10 mouse cellular contexts compared by ENCODE assay signal in the genomic region with DNA sequence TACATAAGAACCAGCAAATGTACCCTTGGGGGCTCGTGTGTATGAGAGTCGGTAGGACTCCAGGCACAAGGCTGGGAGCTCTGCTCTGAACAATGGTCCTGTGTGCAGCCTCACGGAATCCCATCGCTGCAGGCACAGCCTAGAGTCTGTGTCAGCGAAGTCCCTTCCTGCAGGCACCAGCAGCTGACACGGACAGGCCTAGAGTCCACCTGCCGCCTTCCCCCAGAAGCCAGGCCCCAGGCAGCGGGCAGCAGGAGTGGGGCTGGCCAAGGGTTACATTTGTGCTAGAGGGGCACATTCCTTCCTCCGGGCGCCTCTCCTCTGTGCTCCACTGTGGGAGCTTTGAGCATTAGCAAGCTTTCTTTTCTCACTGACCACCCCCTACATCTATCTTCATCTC. TPM values are rescaled to one million over a fixed set of nuclear protein-coding genes. Genes with fewer than 3 reads are reported as not detected.
DNase-seq lines count a peak whose midpoint lies in the region; ATAC-seq and TF ChIP-seq lines count a peak whose summit lies in the region.
"Had no signal": no experiment of that assay in that cellular context is flagged by ENCODE, and none has a peak within 500 bp of the region (broad histone marks: within the 10 kb centered on the region; RNA-seq: fewer than 3 reads in every experiment).

No protein-coding gene starts in this region.

- no peak overlapping the region for H3K9ac ChIP-seq in lung, embryonic 14.5 days
- H3K9ac ChIP-seq in midbrain, embryonic 11.5 days (ENCODE audit: low read length), result peak overlapping the region; percentile 48
- H3K9ac ChIP-seq: limb, embryonic 12.5 days had no signal

- WGBS in lung, embryonic 14.5 days, result 40% methylated on average over 10 of the region's 10 CpGs
- WGBS in lung, adult 2 months, result 55% methylated on average over 10 of the region's 10 CpGs
- WGBS in midbrain, embryonic 11.5 days, result 23% methylated on average over 10 of the region's 10 CpGs

- no peak overlapping the region for H3K4me3 ChIP-seq in lung, embryonic 14.5 days (ENCODE audit: low read depth, low read length)
- H3K4me3 ChIP-seq in lung, adult 2 months (replicated peaks; ENCODE audit: extremely low read depth, low read depth, low read length), result no peak overlapping the region
- H3K4me3 ChIP-seq in midbrain, embryonic 11.5 days (ENCODE audit: low read depth, low read length), result 0 out of 2 replicates have a peak overlapping the region, but pooled peaks have one; percentile 9
- H3K4me3 ChIP-seq: limb, embryonic 12.5 days had no signal

- no peaks in the 10 kb centered on the region for H3K4me1 ChIP-seq in lung, embryonic 14.5 days (ENCODE audit: insufficient read depth)
- H3K4me1 ChIP-seq in lung, adult 2 months (ENCODE audit: control insufficient read depth, insufficient read depth, low read length), result no peaks in the 10 kb centered on the region
- peaks cover 48% of the 10 kb centered on the region for H3K4me1 ChIP-seq in midbrain, embryonic 11.5 days (ENCODE audit: control insufficient read depth, insufficient read depth, low read length)

- no peak for ATAC-seq in lung, embryonic 14.5 days (ENCODE audit: insufficient read depth)
- peak; percentile 22; the same call in 1 of the 2 replicates for ATAC-seq in midbrain, embryonic 11.5 days (ENCODE audit: low FRiP score)
- ATAC-seq: CD4-positive, CD25-positive, alpha-beta regulatory T cell, adult 4 months had no signal

- H3K27ac ChIP-seq in lung, embryonic 14.5 days (ENCODE audit: low read depth), result no peak overlapping the region
- H3K27ac ChIP-seq in midbrain, embryonic 11.5 days (ENCODE audit: low read depth, low read length), result peak overlapping the region; percentile 59; the same call in 1 of the 2 replicates
- H3K27ac ChIP-seq: limb, embryonic 12.5 days had no signal

- no peaks in the 10 kb centered on the region for H3K36me3 ChIP-seq in lung, embryonic 14.5 days (ENCODE audit: insufficient read depth)
- H3K36me3 ChIP-seq in midbrain, embryonic 11.5 days (ENCODE audit: control insufficient read depth, insufficient read depth, low read length), result no peaks in the 10 kb centered on the region
- H3K36me3 ChIP-seq: limb, embryonic 12.5 days had no signal

- H3K27me3 ChIP-seq in lung, embryonic 14.5 days (ENCODE audit: insufficient read depth, low read length), result peaks cover 38% of the 10 kb centered on the region
- peaks cover 8% of the 10 kb centered on the region for H3K27me3 ChIP-seq in midbrain, embryonic 11.5 days (ENCODE audit: control insufficient read depth, insufficient read depth, low read length)

- TF ChIP-seq POLR2A in lung, adult 2 months (IDR thresholded peaks at IDR 0.05; ENCODE audit: borderline replicate concordance, extremely low read depth, low read depth, low read length), result no peak

- 0 out of 2 replicates have a peak, but pooled peaks have one; percentile 1 for TF ChIP-seq CTCF in lung, embryonic 14.5 days (IDR thresholded peaks at IDR 0.05; ENCODE audit: low read depth)
- TF ChIP-seq CTCF in lung, adult 2 months (IDR thresholded peaks at IDR 0.05; ENCODE audit: insufficient read depth, low read length), result no peak

- no peak for DNase-seq in lung, embryonic 14.5 days
- no peak for DNase-seq in lung, adult 2 months
- DNase-seq in kidney, adult 8-10 months, result peak; percentile 43 to 58
- DNase-seq in midbrain, embryonic 11.5 days (ENCODE audit: low spot score, missing footprints), result no peak
- DNase-seq in adrenal gland, postnatal 14 days, result no peak
- DNase-seq in adrenal gland, adult 2 months, result no peak
- no peak for DNase-seq in right cerebral cortex, adult 18-20 months
- no peak for DNase-seq in layer of hippocampus, adult 9-11 months

- H3K9me3 ChIP-seq in lung, embryonic 14.5 days (ENCODE audit: low read depth, low read length), result no peaks in the 10 kb centered on the region
- H3K9me3 ChIP-seq in midbrain, embryonic 11.5 days (ENCODE audit: control insufficient read depth, low read length), result no peaks in the 10 kb centered on the region
- H3K9me3 ChIP-seq: limb, embryonic 12.5 days had no signal

- H3K4me2 ChIP-seq in lung, embryonic 14.5 days, result no peak overlapping the region
- peak overlapping the region; percentile 24 for H3K4me2 ChIP-seq in midbrain, embryonic 11.5 days
- H3K4me2 ChIP-seq: limb, embryonic 12.5 days had no signal

RNA-seq across cellular contexts. Expression of gene Shisal1, which starts 3.3 kb away (rescaled TPM):
- 1.1 and 1.9 TPM in 2 replicates for polyA plus RNA-seq in lung, embryonic 14.5 days (2014; fragmentation: Nextera tagmentation; extraction: Ambion mirVana)
- 6.2 and 9.4 TPM in 2 replicates for polyA plus RNA-seq in lung, adult 2 months (2012; rRNA removed)
- polyA plus RNA-seq in midbrain, embryonic 11.5 days (2014; fragmentation: Nextera tagmentation; extraction: Ambion mirVana), result 7.8 and 8.3 TPM in 2 replicates
- 1.8 and 2.6 TPM in 2 replicates for total RNA-seq in adrenal gland, postnatal 14 days (2021)
- total RNA-seq in adrenal gland, adult 2 months (2021), result 1 to 10 TPM; 1.0 to 2.8 TPM
- polyA plus RNA-seq in adrenal gland, adult 2 months (2012; rRNA removed), result 1.8 and 1.9 TPM in 2 replicates
- polyA plus RNA-seq: CD4-positive, CD25-positive, alpha-beta regulatory T cell, adult 4 months had no signal

Comparison
In these comparisons a context has a peak if more than half of its experiments do, and no peak if none do; other contexts are left out.
1. DNase-seq: peak in kidney, adult 8-10 months (2 of 2); none in lung, embryonic 14.5 days (single experiment), lung, adult 2 months (single experiment), midbrain, embryonic 11.5 days (single experiment), adrenal gland, postnatal 14 days (single experiment), adrenal gland, adult 2 months (single experiment), right cerebral cortex, adult 18-20 months (single experiment) and layer of hippocampus, adult 9-11 months (single experiment).